Mouse (Mus musculus) forebrain, embryonic 10.5 days (tissue): ENCODE results near the gene Pyroxd1. TPM values are rescaled to one million over a fixed set of nuclear protein-coding genes. Genes with fewer than 3 reads are reported as not detected.

Experiments
- DNase-seq: peaks from one replicate; pipeline ENCODE4 v3.0.0-alpha.2; 2017; ENCODE audit warnings: low spot score; ENCODE audit errors: extremely low spot score
- H3K27ac ChIP-seq: fragments of 300-500 bp; sonication (generic); 2 replicates; pipeline ENCODE4 v1.5.1; 2016; ENCODE audit warnings: mild to moderate bottlenecking
- H3K27me3 ChIP-seq: fragments of 300-500 bp; sonication (generic); 2 replicates; pipeline ENCODE4 v1.6.1; 2016; ENCODE audit warnings: mild to moderate bottlenecking; ENCODE audit not compliant: poor library complexity, severe bottlenecking
- H3K36me3 ChIP-seq: fragments of 300-500 bp; sonication (generic); replicated peaks from 2 replicates; pipeline ENCODE4 v1.6.1; 2016; ENCODE audit warnings: mild to moderate bottlenecking, moderate library complexity
- H3K4me1 ChIP-seq: fragments of 300-500 bp; sonication (generic); 2 replicates; pipeline ENCODE4 v1.6.1; 2016
- H3K4me3 ChIP-seq: fragments of 300-500 bp; sonication (generic); 2 replicates; pipeline ENCODE4 v1.5.1; 2016; ENCODE audit warnings: mild to moderate bottlenecking, moderate library complexity
- H3K9me3 ChIP-seq: fragments of 300-500 bp; sonication (generic); 2 replicates; pipeline ENCODE4 v1.6.1; 2016; ENCODE audit warnings: mild to moderate bottlenecking, moderate library complexity
- WGBS: fragments of 180-500 bp; shearing (Covaris S2); methylation state at CpG from one replicate; pipeline ENCODE4 v1.1.7; 2016; 5-methylcytosine and 5-hydroxymethylcytosine counted together
- polyA plus RNA-seq: library from polyadenylated mRNA; unstranded; fragments of >200 nt; fragmentation: Nextera tagmentation; extraction: Ambion mirVana; gene quantifications from 2 replicates; pipeline ENCODE4 v1.2.1, GENCODE M21; 2016

Gene Pyroxd1
- 19.7 and 20.8 TPM in 2 replicates for polyA plus RNA-seq

GRCm38 (mm10) chr6:142345440-142346038 lies at the start of gene Pyroxd1:
TSS of gene Pyroxd1 (plus strand) at chr6:142345654.
- H3K27ac ChIP-seq, result peak within 1 kb of the TSS; percentile 89
- peak; percentile 89 for DNase-seq
- H3K9me3 ChIP-seq, result no peaks in the 10 kb centered on the region
- no peaks in the 10 kb centered on the region for H3K27me3 ChIP-seq
- WGBS, result under 1% methylated on average over 48 of the region's 48 CpGs
- H3K36me3 ChIP-seq, result peaks cover 22% of the 10 kb centered on the region
- H3K4me1 ChIP-seq, result peaks cover 9% of the 10 kb centered on the region
- peak within 1 kb of the TSS; percentile 69 for H3K4me3 ChIP-seq

- DNase-seq, result no peak
These were observed 47.4 kb upstream of the Pyroxd1 start, which contains the start of gene Iapp for GRCm38 (mm10) chr6:142298098-142298497. TSS of gene Iapp (plus strand) at chr6:142298423.

GRCm38 (mm10) chr6:142305076-142305475 lies 40.4 kb upstream of the Pyroxd1 start:
- no peak for DNase-seq
- Histone ChIP-seq H3K4me3 (no peak overlapping the region), H3K4me1 (0 out of 2 replicates have a peak, but pooled peaks cover 5% of the 10 kb centered on the region), H3K36me3 (no peaks in the 10 kb centered on the region), H3K27me3 (no peaks in the 10 kb centered on the region), H3K9me3 (peaks cover 6% of the 10 kb centered on the region), H3K27ac (no peak overlapping the region)

More at GRCm38 (mm10) chr6:142298098-142298497, 47.4 kb upstream of the Pyroxd1 start, which contains the start of gene Iapp:
- Histone ChIP-seq H3K4me3 (no peak within 1 kb of the TSS), H3K4me1 (no peaks in the 10 kb centered on the region), H3K27me3 (no peaks in the 10 kb centered on the region), H3K36me3 (no peaks in the 10 kb centered on the region), H3K9me3 (no peaks in the 10 kb centered on the region), H3K27ac (no peak within 1 kb of the TSS)
- 78% methylated on average over 4 of the region's 4 CpGs for WGBS

GRCm38 (mm10) chr6:142314285-142314684 lies 31.2 kb upstream of the Pyroxd1 start:
- H3K4me1 ChIP-seq, result no peaks in the 10 kb centered on the region
- H3K4me3 ChIP-seq, result no peak overlapping the region
- DNase-seq, result no peak
- peaks cover 6% of the 10 kb centered on the region for H3K9me3 ChIP-seq
- H3K27ac ChIP-seq, result no peak overlapping the region
- no peaks in the 10 kb centered on the region for H3K27me3 ChIP-seq
- no peaks in the 10 kb centered on the region for H3K36me3 ChIP-seq
- WGBS, result 85% methylated on average over 5 of the region's 5 CpGs

GRCm38 (mm10) chr6:142317106-142317505 lies 28.3 kb upstream of the Pyroxd1 start:
- no peak overlapping the region for H3K4me3 ChIP-seq
- no peak for DNase-seq
- H3K36me3 ChIP-seq, result no peaks in the 10 kb centered on the region
- H3K27ac ChIP-seq, result no peak overlapping the region
- H3K9me3 ChIP-seq, result no peaks in the 10 kb centered on the region
- H3K27me3 ChIP-seq, result no peaks in the 10 kb centered on the region
- H3K4me1 ChIP-seq, result no peaks in the 10 kb centered on the region

GRCm38 (mm10) chr6:142322881-142323280 lies 22.6 kb upstream of the Pyroxd1 start, which contains the start of gene Slco1a5:
TSS of gene Slco1a5 (minus strand) at chr6:142322981.
- no peak within 1 kb of the TSS for H3K4me3 ChIP-seq
- no peak within 1 kb of the TSS for H3K27ac ChIP-seq
- H3K36me3 ChIP-seq, result no peaks in the 10 kb centered on the region
- no peaks in the 10 kb centered on the region for H3K9me3 ChIP-seq
- H3K4me1 ChIP-seq, result peaks cover 8% of the 10 kb centered on the region
- DNase-seq, result no peak
- WGBS, result 11% methylated on average over 4 of the region's 4 CpGs
- H3K27me3 ChIP-seq, result no peaks in the 10 kb centered on the region

GRCm38 (mm10) chr6:142326598-142326997 lies 18.9 kb upstream of the Pyroxd1 start:
- no peak overlapping the region for H3K27ac ChIP-seq
- no peak overlapping the region for H3K4me3 ChIP-seq
- no peaks in the 10 kb centered on the region for H3K9me3 ChIP-seq
- WGBS, result 85% methylated on average over 3 of the region's 3 CpGs
- no peak for DNase-seq
- peaks cover 8% of the 10 kb centered on the region for H3K4me1 ChIP-seq
- H3K36me3 ChIP-seq, result no peaks in the 10 kb centered on the region
- no peaks in the 10 kb centered on the region for H3K27me3 ChIP-seq

GRCm38 (mm10) chr6:142329201-142329600 lies 16.3 kb upstream of the Pyroxd1 start:
- no peak for DNase-seq
- Histone ChIP-seq H3K9me3 (no peaks in the 10 kb centered on the region), H3K36me3 (no peaks in the 10 kb centered on the region), H3K27me3 (no peaks in the 10 kb centered on the region), H3K27ac (no peak overlapping the region), H3K4me1 (no peaks in the 10 kb centered on the region), H3K4me3 (no peak overlapping the region)
- 76% methylated on average over 1 of the region's 1 CpGs for WGBS

- Histone ChIP-seq H3K4me1 (no peaks in the 10 kb centered on the region), H3K27ac (no peak overlapping the region), H3K36me3 (no peaks in the 10 kb centered on the region), H3K27me3 (no peaks in the 10 kb centered on the region), H3K4me3 (no peak overlapping the region), H3K9me3 (no peaks in the 10 kb centered on the region)
- WGBS, result 70% methylated on average over 2 of the region's 2 CpGs
- DNase-seq, result no peak
These were observed 6.5 kb upstream of the Pyroxd1 start for GRCm38 (mm10) chr6:142338961-142339360.

- H3K4me3 ChIP-seq, result no peak overlapping the region
- WGBS, result 65% methylated on average over 2 of the region's 2 CpGs
- H3K27ac ChIP-seq, result no peak overlapping the region
- no peaks in the 10 kb centered on the region for H3K36me3 ChIP-seq
- H3K9me3 ChIP-seq, result no peaks in the 10 kb centered on the region
- no peaks in the 10 kb centered on the region for H3K4me1 ChIP-seq
- H3K27me3 ChIP-seq, result no peaks in the 10 kb centered on the region
- no peak for DNase-seq
These were observed 5.9 kb upstream of the Pyroxd1 start for GRCm38 (mm10) chr6:142339576-142339975.

- H3K36me3 ChIP-seq, result peaks cover 6% of the 10 kb centered on the region
- no peaks in the 10 kb centered on the region for H3K9me3 ChIP-seq
- H3K27me3 ChIP-seq, result no peaks in the 10 kb centered on the region
- DNase-seq, result peak; percentile 42
- no peak overlapping the region for H3K4me3 ChIP-seq
- 70% methylated on average over 2 of the region's 2 CpGs for WGBS
- peaks cover 9% of the 10 kb centered on the region for H3K4me1 ChIP-seq
- H3K27ac ChIP-seq, result no peak overlapping the region
These were observed 1.9 kb upstream of the Pyroxd1 start for GRCm38 (mm10) chr6:142343561-142343960.

- Histone ChIP-seq H3K36me3 (peaks cover 30% of the 10 kb centered on the region), H3K4me1 (peaks cover 9% of the 10 kb centered on the region), H3K27ac (peak overlapping the region; percentile 89), H3K4me3 (peak overlapping the region; percentile 69), H3K27me3 (no peaks in the 10 kb centered on the region), H3K9me3 (no peaks in the 10 kb centered on the region)
- 60% methylated on average over 12 of the region's 12 CpGs for WGBS
- no peak for DNase-seq
These were observed 992 bp downstream of the Pyroxd1 start for GRCm38 (mm10) chr6:142346181-142347110.
